Mouse (Mus musculus) spleen, postnatal 0 days (tissue): ENCODE data around the gene Crip3. TPM values are rescaled to one million over a fixed set of nuclear protein-coding genes. Genes with fewer than 3 reads are reported as not detected.

Source experiments
- polyA plus RNA-seq: library from polyadenylated mRNA; unstranded; fragments of >200 nt; fragmentation: Nextera tagmentation; extraction: Ambion mirVana; gene quantifications from 2 replicates; pipeline ENCODE4 v1.2.1, GENCODE M21; 2015

The Crip3 gene
- polyA plus RNA-seq, result 0.33 TPM in 1 of 2 replicates, not detected in the other

DNA sequence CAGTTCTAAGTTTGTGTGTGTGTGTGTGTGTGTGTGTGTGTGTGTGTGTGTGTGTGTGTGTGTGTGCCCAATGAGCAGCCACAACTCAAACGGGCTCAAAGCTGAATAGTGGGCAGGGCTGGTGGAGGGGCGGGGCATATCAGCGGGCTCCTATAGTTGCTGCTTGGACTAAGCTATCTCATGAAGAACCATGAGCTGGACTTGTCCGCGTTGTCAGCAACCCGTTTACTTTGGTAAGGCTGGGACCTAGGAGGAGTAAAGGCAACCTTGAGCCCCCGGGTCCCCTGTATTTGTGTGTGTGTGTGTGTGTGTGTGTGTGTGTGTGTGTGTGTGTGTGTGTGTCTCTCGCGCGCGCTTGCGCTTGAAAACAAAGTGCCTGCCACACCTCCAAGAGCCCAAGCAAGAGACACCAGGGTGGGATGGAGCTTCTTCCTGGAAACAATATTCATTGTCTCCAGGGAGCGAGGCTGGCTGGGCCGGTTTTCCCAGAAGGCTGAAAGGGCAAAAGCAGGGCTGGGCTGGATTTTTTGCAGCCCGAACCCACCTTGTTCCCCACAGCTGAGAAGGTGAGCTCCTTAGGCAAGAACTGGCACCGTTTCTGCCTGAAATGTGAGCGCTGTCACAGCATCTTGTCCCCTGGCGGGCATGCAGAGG lies at the start of gene Crip3:
Gene Crip3 (plus strand): TSS at position 166 of the 654 bp plus-strand sequence.

DNA sequence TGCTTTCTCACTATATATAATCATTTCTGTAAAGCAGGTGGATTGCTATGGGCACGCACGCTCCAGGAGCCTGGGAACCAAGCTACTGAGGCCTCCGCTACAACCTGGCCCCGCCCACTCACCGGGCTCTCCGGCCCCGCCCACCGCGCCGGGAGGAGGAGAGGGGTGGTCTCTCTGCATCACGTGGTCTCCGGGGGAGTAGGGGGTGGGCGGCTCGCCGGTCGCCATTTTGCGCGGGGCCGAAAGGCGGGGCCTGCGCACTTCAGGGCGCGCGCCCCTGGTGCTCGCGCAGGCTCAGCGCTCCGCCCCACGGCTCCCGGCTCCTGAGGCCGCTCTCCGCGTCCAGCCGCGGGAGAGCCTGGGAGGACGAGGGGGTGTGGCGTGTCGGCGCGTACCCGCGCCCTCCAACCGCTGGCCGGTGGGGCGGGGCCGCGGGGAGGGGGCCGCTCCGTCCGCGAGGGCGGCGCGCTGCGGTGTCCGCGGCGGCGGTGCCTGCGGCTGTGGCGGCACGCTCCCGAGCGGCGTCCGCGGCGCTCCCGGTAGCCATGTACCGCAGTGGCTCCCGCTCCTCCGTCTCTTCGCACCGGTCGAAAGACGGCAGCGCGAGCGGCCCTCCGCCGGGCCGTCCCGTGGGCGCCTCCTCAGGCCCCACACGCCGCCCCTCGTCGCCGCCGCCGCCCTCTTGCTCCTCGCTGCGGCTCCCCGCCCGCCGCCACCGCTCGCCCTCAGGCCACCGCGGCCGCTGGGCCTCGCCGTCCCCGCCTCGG lies 45.2 kb upstream of the Crip3 start, which contains the start of gene Zfp318:
Gene Zfp318 (plus strand): TSS at position 438 of the 767 bp plus-strand sequence.

GRCm38 (mm10) chr17:46438298-46438873 lies 9.7 kb downstream of the Crip3 start, which contains the start of gene Slc22a7:
Gene Slc22a7, minus strand, starts transcription at chr17:46438457.

Other genes with a start within 250 kb of the Crip3 start
- gene Polh, start 226.3 kb upstream of the Crip3 start, polyA plus RNA-seq, result 21.5 and 23.3 TPM in 2 replicates
- 17.3 and 18.1 TPM in 2 replicates for gene Xpo5, start 226.1 kb upstream of the Crip3 start, polyA plus RNA-seq
- gene Polr1c, start 180.9 kb upstream of the Crip3 start, polyA plus RNA-seq, result 51.1 and 52.9 TPM in 2 replicates
- gene Yipf3, start 180.8 kb upstream of the Crip3 start, polyA plus RNA-seq, result 57.2 and 72.5 TPM in 2 replicates
- 0.12 and 0.13 TPM in 2 replicates for gene Lrrc73, start 175.4 kb upstream of the Crip3 start, polyA plus RNA-seq
- gene Tjap1, start 145.9 kb upstream of the Crip3 start, polyA plus RNA-seq, result 12.8 and 13.7 TPM in 2 replicates
- 0.11 and 0.14 TPM in 2 replicates for gene Dlk2, start 131.5 kb upstream of the Crip3 start, polyA plus RNA-seq
- gene Abcc10, start 100.6 kb upstream of the Crip3 start, polyA plus RNA-seq, result 2.1 and 2.7 TPM in 2 replicates
- 2.9 and 3.3 TPM in 2 replicates for gene Zfp318, start 45.2 kb upstream of the Crip3 start, polyA plus RNA-seq
- gene Slc22a7, start 9.5 kb downstream of the Crip3 start, polyA plus RNA-seq, result not detected in 2 replicates
- gene Ttbk1, start 58.7 kb downstream of the Crip3 start, polyA plus RNA-seq, result not detected in 2 replicates
- gene Dnph1, start 67.8 kb downstream of the Crip3 start, polyA plus RNA-seq, result 27.4 and 31.3 TPM in 2 replicates
- gene Cul9, start 117.5 kb downstream of the Crip3 start, polyA plus RNA-seq, result 1.4 and 1.5 TPM in 2 replicates
- 5.2 and 5.5 TPM in 2 replicates for gene Srf, start 127.2 kb downstream of the Crip3 start, polyA plus RNA-seq
- 20.2 and 28.0 TPM in 2 replicates for gene Ptk7, start 200.6 kb downstream of the Crip3 start, polyA plus RNA-seq
- 8.1 and 12.2 TPM in 2 replicates for gene Klc4, start 217.1 kb downstream of the Crip3 start, polyA plus RNA-seq
- 96.7 and 107 TPM in 2 replicates for gene Mrpl2, start 217.3 kb downstream of the Crip3 start, polyA plus RNA-seq
- gene Cul7, start 221.4 kb downstream of the Crip3 start, polyA plus RNA-seq, result 11.8 and 15.2 TPM in 2 replicates
- gene Rrp36, start 245.4 kb downstream of the Crip3 start, polyA plus RNA-seq, result 31.8 and 34.5 TPM in 2 replicates
- gene Mea1, start 249.9 kb downstream of the Crip3 start, polyA plus RNA-seq, result 58.9 and 66.0 TPM in 2 replicates